Mouse (Mus musculus) limb, embryonic 12.5 days (tissue): Measurements from ENCODE around the gene Npl. TPM values are rescaled to one million over a fixed set of nuclear protein-coding genes. Genes with fewer than 3 reads are reported as not detected.
"Not testable (repeated sequence)": the region's sequence is repeated elsewhere in the genome, so short reads cannot be mapped to it uniquely, and the experiment has no call there.

Source experiments
- ATAC-seq: fragments of 200-750 bp; cut with Nextera tagmentation; 2 replicates; pipeline ENCODE4 v1.8.0; 2017; ENCODE audit warnings: low read depth, moderate TSS enrichment; ENCODE audit not compliant: insufficient number of reproducible peaks, insufficient read depth, low FRiP score, low TSS enrichment
- H3K27ac ChIP-seq: fragments of 300-500 bp; sonication (generic); 2 replicates; pipeline ENCODE4 v1.5.1; 2016; ENCODE audit warnings: mild to moderate bottlenecking, moderate library complexity
- H3K27me3 ChIP-seq: fragments of 300-500 bp; sonication (generic); 2 replicates; pipeline ENCODE4 v1.6.1; 2016; ENCODE audit warnings: mild to moderate bottlenecking, moderate library complexity
- H3K36me3 ChIP-seq: fragments of 300-500 bp; sonication (generic); 2 replicates; pipeline ENCODE4 v1.6.1; 2016; ENCODE audit warnings: mild to moderate bottlenecking, moderate library complexity
- H3K4me1 ChIP-seq: fragments of 300-500 bp; sonication (generic); replicated peaks from 2 replicates; pipeline ENCODE4 v1.6.1; 2016
- H3K4me2 ChIP-seq: fragments of 300-500 bp; sonication (generic); 2 replicates; pipeline ENCODE4 v1.6.1; 2016; ENCODE audit warnings: mild to moderate bottlenecking, moderate library complexity
- H3K4me3 ChIP-seq: fragments of 300-500 bp; sonication (generic); replicated peaks from 2 replicates; pipeline ENCODE4 v1.5.1; 2016; ENCODE audit warnings: mild to moderate bottlenecking
- H3K9ac ChIP-seq: fragments of 300-500 bp; sonication (generic); replicated peaks from 2 replicates; pipeline ENCODE4 v1.6.1; 2016; ENCODE audit warnings: mild to moderate bottlenecking, moderate library complexity
- H3K9me3 ChIP-seq: fragments of 300-500 bp; sonication (generic); 2 replicates; pipeline ENCODE4 v1.6.1; 2016; ENCODE audit warnings: mild to moderate bottlenecking, moderate library complexity
- WGBS: fragments of 180-500 bp; shearing (Covaris S2); methylation state at CpG from one replicate; pipeline ENCODE4 v1.1.7; 2016; 5-methylcytosine and 5-hydroxymethylcytosine counted together
- polyA plus RNA-seq: library from polyadenylated mRNA; unstranded; fragments of >200 nt; fragmentation: Nextera tagmentation; extraction: Ambion mirVana; gene quantifications from 2 replicates; pipeline ENCODE4 v1.2.1, GENCODE M21; 2016

Gene Npl
- polyA plus RNA-seq, 1 experiment from 2014 or later: 5.3 TPM

- under 1% methylated on average over 62 of the region's 64 CpGs for WGBS
- H3K9ac ChIP-seq: peak overlapping the region; percentile 99
- H3K4me1 ChIP-seq: peaks cover 20% of the 10 kb centered on the region
- H3K27ac ChIP-seq: peak overlapping the region; percentile 95
- no peaks in the 10 kb centered on the region for H3K9me3 ChIP-seq
- ATAC-seq: peak; percentile 74
- H3K4me3 ChIP-seq: peak overlapping the region; percentile 98
- peak overlapping the region; percentile 92 for H3K4me2 ChIP-seq
- peaks cover 15% of the 10 kb centered on the region for H3K36me3 ChIP-seq
- H3K27me3 ChIP-seq: no peaks in the 10 kb centered on the region
Measured at GRCm38 (mm10) chr1:153486767-153487499, 62.9 kb downstream of the Npl start.

DNA sequence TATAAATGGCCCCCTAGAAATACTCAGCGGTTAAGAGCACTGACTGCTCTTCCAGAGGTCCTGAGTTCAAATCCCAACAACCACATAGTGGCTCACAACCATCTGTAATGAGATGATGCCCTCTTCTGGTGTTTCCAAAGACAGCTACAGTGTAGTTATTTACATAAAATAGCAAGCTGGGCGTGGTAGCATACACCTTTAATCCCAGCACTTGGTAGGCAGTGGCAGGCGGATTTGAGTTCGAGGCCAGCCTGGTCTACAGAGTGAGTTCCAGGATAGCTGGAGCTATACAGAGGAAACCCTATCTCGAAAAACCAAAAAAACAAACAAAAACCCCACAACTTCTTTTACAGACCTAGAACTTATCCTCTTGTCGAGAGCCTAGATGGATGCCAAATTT, 63.7 kb downstream of the Npl start:
- WGBS: 10% methylated on average over 6 of the region's 6 CpGs
- H3K27me3 ChIP-seq, H3K27ac ChIP-seq, ATAC-seq, H3K9me3 ChIP-seq: not testable (repeated sequence)
- Histone ChIP-seq H3K4me2 (peak overlapping the region; percentile 92), H3K4me3 (peak overlapping the region; percentile 98), H3K4me1 (peaks cover 20% of the 10 kb centered on the region), H3K9ac (peak overlapping the region; percentile 99), H3K36me3 (peaks cover 23% of the 10 kb centered on the region)

GRCm38 (mm10) chr1:153485201-153485796, 64.5 kb downstream of the Npl start:
- no peak overlapping the region for H3K27ac ChIP-seq
- H3K9ac ChIP-seq: peak overlapping the region; percentile 34; the same call in 1 of the 2 replicates
- H3K9me3 ChIP-seq: no peaks in the 10 kb centered on the region
- no peaks in the 10 kb centered on the region for H3K27me3 ChIP-seq
- peaks cover 20% of the 10 kb centered on the region for H3K4me1 ChIP-seq
- peak overlapping the region; percentile 92 for H3K4me2 ChIP-seq
- peak overlapping the region; percentile 98 for H3K4me3 ChIP-seq
- no peak for ATAC-seq
- peaks cover 31% of the 10 kb centered on the region for H3K36me3 ChIP-seq
- 75% methylated on average over 2 of the region's 2 CpGs for WGBS

- Histone ChIP-seq H3K9ac (no peak overlapping the region), H3K4me2 (no peak overlapping the region), H3K36me3 (peaks cover 72% of the 10 kb centered on the region), H3K27me3 (no peaks in the 10 kb centered on the region), H3K27ac (no peak overlapping the region), H3K9me3 (no peaks in the 10 kb centered on the region), H3K4me3 (no peak overlapping the region), H3K4me1 (peaks cover 17% of the 10 kb centered on the region)
- ATAC-seq: no peak
- 96% methylated on average over 1 of the region's 1 CpGs for WGBS
Measured at GRCm38 (mm10) chr1:153481025-153481412, 68.8 kb downstream of the Npl start.

GRCm38 (mm10) chr1:153480386-153481024, 69.3 kb downstream of the Npl start:
- Histone ChIP-seq H3K4me2 (no peak overlapping the region), H3K4me3 (no peak overlapping the region), H3K27me3 (no peaks in the 10 kb centered on the region), H3K36me3 (peaks cover 77% of the 10 kb centered on the region), H3K9ac (no peak overlapping the region), H3K9me3 (no peaks in the 10 kb centered on the region), H3K4me1 (peaks cover 14% of the 10 kb centered on the region), H3K27ac (no peak overlapping the region)
- ATAC-seq: no peak
- 59% methylated on average over 1 of the region's 1 CpGs for WGBS

DNA sequence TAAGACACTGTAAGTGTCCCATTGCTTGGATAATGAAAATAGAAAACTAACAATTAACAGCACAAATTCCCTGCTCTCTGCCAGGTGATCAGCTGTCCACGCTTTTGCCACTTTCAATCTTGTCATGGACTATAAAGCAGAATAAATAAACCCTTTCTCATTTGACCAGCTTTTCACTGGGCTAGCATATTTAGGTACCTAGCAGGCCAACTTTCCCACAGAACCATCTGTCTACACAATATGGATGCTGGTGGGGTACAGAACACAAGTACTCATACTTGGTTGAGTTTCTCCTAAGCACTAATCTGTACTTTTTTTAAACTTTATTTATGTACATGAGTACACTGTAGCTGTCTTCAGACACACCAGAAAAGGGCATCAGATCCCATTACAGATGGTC, 70.5 kb downstream of the Npl start:
- Histone ChIP-seq H3K27me3 (no peaks in the 10 kb centered on the region), H3K27ac (no peak overlapping the region), H3K9ac (no peak overlapping the region), H3K4me1 (peaks cover 3% of the 10 kb centered on the region), H3K4me3 (no peak overlapping the region), H3K36me3 (peaks cover 89% of the 10 kb centered on the region), H3K4me2 (no peak overlapping the region), H3K9me3 (no peaks in the 10 kb centered on the region)
- ATAC-seq: no peak
- 89% methylated on average over 1 of the region's 1 CpGs for WGBS

GRCm38 (mm10) chr1:153461796-153462195, 88.0 kb downstream of the Npl start:
- ATAC-seq: no peak
- H3K9me3 ChIP-seq: no peaks in the 10 kb centered on the region
- no peaks in the 10 kb centered on the region for H3K4me1 ChIP-seq
- no peak overlapping the region for H3K9ac ChIP-seq
- 85% methylated on average over 1 of the region's 1 CpGs for WGBS
- no peak overlapping the region for H3K4me3 ChIP-seq
- no peak overlapping the region for H3K4me2 ChIP-seq
- peaks cover 88% of the 10 kb centered on the region for H3K36me3 ChIP-seq
- no peak overlapping the region for H3K27ac ChIP-seq
- no peaks in the 10 kb centered on the region for H3K27me3 ChIP-seq

GRCm38 (mm10) chr1:153456137-153456536, 93.7 kb downstream of the Npl start:
- Histone ChIP-seq H3K4me3 (no peak overlapping the region), H3K9ac (no peak overlapping the region), H3K27me3 (no peaks in the 10 kb centered on the region), H3K4me1 (no peaks in the 10 kb centered on the region), H3K4me2 (no peak overlapping the region), H3K27ac (no peak overlapping the region), H3K9me3 (no peaks in the 10 kb centered on the region), H3K36me3 (peaks cover 81% of the 10 kb centered on the region)
- WGBS: 91% methylated on average over 5 of the region's 5 CpGs
- ATAC-seq: no peak

DNA sequence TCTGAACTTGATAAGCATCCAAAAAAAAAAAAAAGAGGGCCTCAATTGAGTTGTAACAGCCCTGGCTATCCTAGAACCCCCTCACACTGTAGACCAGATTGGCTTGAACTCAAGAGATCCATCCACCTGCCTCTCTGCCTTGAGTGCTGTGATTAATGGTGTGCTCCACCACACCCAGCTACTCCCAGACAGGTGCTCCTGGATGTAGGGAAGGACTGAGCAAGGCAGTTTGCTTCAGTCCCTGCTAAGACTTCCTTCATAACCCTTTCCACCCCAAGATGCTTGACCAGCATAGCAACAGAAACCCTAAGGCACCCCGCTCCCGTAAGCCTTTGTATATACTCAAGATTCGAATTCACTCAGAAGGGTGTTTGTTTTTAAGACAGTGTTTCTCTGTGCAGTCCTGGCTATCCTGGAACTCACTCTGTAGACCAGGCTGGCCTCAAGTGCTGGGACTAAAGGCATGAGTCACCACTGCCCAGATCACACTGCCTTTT, 96.7 kb downstream of the Npl start:
- H3K4me1 ChIP-seq: no peaks in the 10 kb centered on the region
- no peaks in the 10 kb centered on the region for H3K27me3 ChIP-seq
- H3K27ac ChIP-seq: no peak overlapping the region
- no peak for ATAC-seq
- H3K4me2 ChIP-seq: no peak overlapping the region
- peaks cover 65% of the 10 kb centered on the region for H3K36me3 ChIP-seq
- WGBS: 87% methylated on average over 3 of the region's 3 CpGs
- no peaks in the 10 kb centered on the region for H3K9me3 ChIP-seq
- no peak overlapping the region for H3K4me3 ChIP-seq
- no peak overlapping the region for H3K9ac ChIP-seq
